Mouse (Mus musculus): Measurements from ENCODE around the gene Zdhhc9. TPM values are rescaled to one million over a fixed set of nuclear protein-coding genes. Genes with fewer than 3 reads are reported as not detected.
"Not testable (repeated sequence)": the region's sequence is repeated elsewhere in the genome, so short reads cannot be mapped to it uniquely, and the experiment has no call there.

Zdhhc9 gene
- 9.0 and 11.1 TPM in 2 replicates for polyA plus RNA-seq (2015; fragmentation: Nextera tagmentation; extraction: Ambion mirVana)

- H3K36me3 ChIP-seq (ENCODE audit: control insufficient read depth, insufficient read depth, low read length) = no peaks in the 10 kb centered on the region
- 19% methylated on average over 34 of the region's 34 CpGs for WGBS
- no peaks in the 10 kb centered on the region for H3K27me3 ChIP-seq (ENCODE audit: control insufficient read depth, insufficient read depth, low read depth, low read length)
- H3K9ac ChIP-seq (ENCODE audit: low read depth, low read length) = peak within 1 kb of the TSS; percentile 73
- no peaks in the 10 kb centered on the region for H3K9me3 ChIP-seq (replicated peaks; ENCODE audit: control insufficient read depth, low read length, poor library complexity, severe bottlenecking)
- peak within 1 kb of the TSS; percentile 62 for H3K4me2 ChIP-seq (ENCODE audit: low read length)
- ATAC-seq = peak; percentile 99
- H3K4me3 ChIP-seq (ENCODE audit: low read depth, low read length) = peak within 1 kb of the TSS; percentile 61
- peaks cover 19% of the 10 kb centered on the region for H3K4me1 ChIP-seq (ENCODE audit: control insufficient read depth, insufficient read depth, low read length)
- peak within 1 kb of the TSS; percentile 80 for H3K27ac ChIP-seq (ENCODE audit: low read length)
Observed at GRCm38 (mm10) chrX:48208519-48209185, at the start of gene Zdhhc9. Gene Zdhhc9 (minus strand): TSS chrX:48208878.

DNA sequence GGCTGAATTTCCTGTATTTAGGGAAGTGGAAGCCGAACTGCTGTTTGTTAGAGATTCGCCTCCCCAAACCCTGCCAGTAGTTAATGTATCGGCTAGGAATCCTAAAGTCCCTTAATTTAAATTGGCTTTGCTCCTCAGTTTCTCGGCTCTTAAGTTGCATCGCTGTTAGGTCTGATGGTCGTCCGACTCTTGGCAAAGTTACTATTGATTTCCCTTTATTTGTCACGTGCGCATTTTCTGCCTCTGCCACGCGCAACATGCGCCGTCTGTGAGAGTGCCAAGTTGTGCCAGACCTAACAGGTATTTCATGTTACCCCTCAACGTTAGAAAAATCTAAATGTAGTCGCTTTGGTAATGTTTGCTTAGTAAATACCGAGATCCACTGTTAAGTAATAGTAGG is 48.3 kb upstream of the Zdhhc9 start:
- 0 out of 2 replicates have a peak, but pooled peaks cover 3% of the 10 kb centered on the region for H3K36me3 ChIP-seq (ENCODE audit: control insufficient read depth, insufficient read depth, low read length)
- peak overlapping the region; percentile 53 for H3K4me2 ChIP-seq (ENCODE audit: low read length)
- no peak overlapping the region for H3K27ac ChIP-seq (ENCODE audit: low read length)
- ATAC-seq = peak; percentile 49
- H3K4me3 ChIP-seq (ENCODE audit: low read depth, low read length) = peak overlapping the region; percentile 46
- peaks cover 6% of the 10 kb centered on the region; the same call in 1 of the 2 replicates for H3K4me1 ChIP-seq (ENCODE audit: control insufficient read depth, insufficient read depth, low read length)
- H3K27me3 ChIP-seq (ENCODE audit: control insufficient read depth, insufficient read depth, low read depth, low read length) = no peaks in the 10 kb centered on the region
- WGBS = 15% methylated on average over 16 of the region's 16 CpGs
- no peaks in the 10 kb centered on the region for H3K9me3 ChIP-seq (replicated peaks; ENCODE audit: control insufficient read depth, low read length, poor library complexity, severe bottlenecking)
- peak overlapping the region; percentile 39; the same call in 1 of the 2 replicates for H3K9ac ChIP-seq (ENCODE audit: low read depth, low read length)

DNA sequence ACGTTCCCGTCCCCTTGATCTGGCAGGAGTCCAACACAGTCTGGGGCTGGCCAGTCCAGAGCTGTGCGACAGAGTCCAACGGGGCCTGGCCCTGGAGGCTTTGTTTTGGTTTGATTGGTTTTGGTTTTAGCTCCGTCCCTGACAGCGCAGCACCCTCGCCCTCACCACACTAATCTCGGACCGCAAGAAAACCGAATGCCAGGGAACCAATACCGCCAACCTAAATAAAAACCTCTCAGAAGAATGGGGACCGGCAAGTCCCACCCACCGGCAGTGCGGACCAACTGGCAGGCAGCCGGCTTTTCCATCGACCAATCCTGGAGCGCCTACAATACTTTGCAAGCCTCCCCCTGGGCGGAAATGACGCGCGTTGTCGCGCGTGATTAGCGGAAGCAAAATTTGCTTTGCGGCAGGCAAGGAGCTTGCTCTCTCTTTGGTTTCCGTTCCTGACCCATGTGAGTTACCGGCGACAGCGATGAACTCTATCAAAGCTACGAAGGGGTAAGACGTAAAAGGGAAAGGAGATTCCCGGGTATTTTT is 47.9 kb upstream of the Zdhhc9 start, which contains the start of gene Utp14a:
TSS of gene Utp14a (plus strand) at position 395 of the 540 bp plus-strand sequence.
- no peaks in the 10 kb centered on the region for H3K9me3 ChIP-seq (replicated peaks; ENCODE audit: control insufficient read depth, low read length, poor library complexity, severe bottlenecking)
- H3K27ac ChIP-seq (ENCODE audit: low read length) = peak within 1 kb of the TSS; percentile 80
- H3K4me3 ChIP-seq (ENCODE audit: low read depth, low read length) = peak within 1 kb of the TSS; percentile 46
- H3K9ac ChIP-seq (ENCODE audit: low read depth, low read length) = peak within 1 kb of the TSS; percentile 60
- H3K4me2 ChIP-seq (ENCODE audit: low read length) = peak within 1 kb of the TSS; percentile 53
- no peaks in the 10 kb centered on the region for H3K27me3 ChIP-seq (ENCODE audit: control insufficient read depth, insufficient read depth, low read depth, low read length)
- peaks cover 6% of the 10 kb centered on the region; the same call in 1 of the 2 replicates for H3K4me1 ChIP-seq (ENCODE audit: control insufficient read depth, insufficient read depth, low read length)
- 15% methylated on average over 33 of the region's 33 CpGs for WGBS
- peak; percentile 100 for ATAC-seq
- 0 out of 2 replicates have a peak, but pooled peaks cover 3% of the 10 kb centered on the region for H3K36me3 ChIP-seq (ENCODE audit: control insufficient read depth, insufficient read depth, low read length)

DNA sequence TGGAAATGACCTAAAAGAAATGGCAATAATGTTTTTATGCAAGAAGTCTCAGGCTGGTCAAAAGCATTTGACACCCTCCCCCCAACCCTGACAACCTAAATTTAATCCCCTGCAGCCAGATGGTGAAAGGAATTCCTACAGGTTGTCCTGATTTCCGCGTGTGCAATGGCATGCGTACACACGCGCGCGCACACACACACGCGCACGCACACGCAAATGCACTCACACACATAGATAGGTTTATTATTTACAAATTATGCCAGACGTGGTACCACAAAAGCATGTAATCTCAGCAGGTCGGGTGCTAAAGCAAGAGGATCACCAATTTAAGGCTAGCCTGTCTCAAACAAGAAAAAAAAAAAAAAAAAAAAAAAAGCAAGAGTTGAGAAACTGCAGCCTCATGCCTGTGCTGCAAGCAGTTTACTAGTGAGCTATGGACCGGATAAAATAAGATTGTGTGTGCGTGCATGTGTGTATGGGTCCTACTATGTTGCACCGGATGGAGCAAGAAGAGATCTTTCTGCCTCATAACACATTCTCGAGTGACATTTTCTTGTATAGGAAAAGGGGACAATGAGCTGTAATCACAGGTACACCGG is 47.3 kb upstream of the Zdhhc9 start:
- peak overlapping the region; percentile 60 for H3K9ac ChIP-seq (ENCODE audit: low read depth, low read length)
- no peaks in the 10 kb centered on the region for H3K27me3 ChIP-seq (ENCODE audit: control insufficient read depth, insufficient read depth, low read depth, low read length)
- no peaks in the 10 kb centered on the region for H3K9me3 ChIP-seq (replicated peaks; ENCODE audit: control insufficient read depth, low read length, poor library complexity, severe bottlenecking)
- H3K4me1 ChIP-seq (ENCODE audit: control insufficient read depth, insufficient read depth, low read length) = peaks cover 6% of the 10 kb centered on the region; the same call in 1 of the 2 replicates
- H3K27ac ChIP-seq (ENCODE audit: low read length) = peak overlapping the region; percentile 80
- H3K4me3 ChIP-seq (ENCODE audit: low read depth, low read length) = peak overlapping the region; percentile 46
- ATAC-seq = peak; percentile 75
- H3K4me2 ChIP-seq (ENCODE audit: low read length) = peak overlapping the region; percentile 50
- 0 out of 2 replicates have a peak, but pooled peaks cover 3% of the 10 kb centered on the region for H3K36me3 ChIP-seq (ENCODE audit: control insufficient read depth, insufficient read depth, low read length)
- WGBS = 15% methylated on average over 18 of the region's 18 CpGs

DNA sequence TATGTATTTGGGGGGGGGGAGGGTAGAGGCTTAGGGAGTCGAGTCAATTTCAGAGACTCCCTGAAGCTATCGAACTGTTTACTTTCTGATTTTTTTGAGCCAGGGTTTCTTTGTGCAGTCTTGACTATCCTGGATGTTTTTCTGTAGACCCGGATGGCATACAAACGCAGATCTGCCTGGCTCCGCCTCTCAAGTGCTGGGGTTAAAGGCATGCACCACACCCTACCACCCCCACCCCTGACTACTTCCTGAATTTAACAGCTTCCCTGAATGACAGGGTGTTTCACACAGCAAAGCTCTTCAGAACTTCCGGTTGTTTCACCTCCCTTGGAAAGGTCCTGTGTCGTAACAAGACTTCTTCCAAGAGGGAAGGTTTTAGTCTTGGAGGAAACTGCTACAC is 25.7 kb upstream of the Zdhhc9 start:
- Histone ChIP-seq H3K27me3 (ENCODE audit: control insufficient read depth, insufficient read depth, low read depth, low read length) (no peaks in the 10 kb centered on the region), H3K9me3 (replicated peaks; ENCODE audit: control insufficient read depth, low read length, poor library complexity, severe bottlenecking) (no peaks in the 10 kb centered on the region), H3K36me3 (ENCODE audit: control insufficient read depth, insufficient read depth, low read length) (no peaks in the 10 kb centered on the region), H3K4me2 (ENCODE audit: low read length) (no peak overlapping the region), H3K27ac (ENCODE audit: low read length) (no peak overlapping the region), H3K4me1 (ENCODE audit: control insufficient read depth, insufficient read depth, low read length) (no peaks in the 10 kb centered on the region), H3K9ac (ENCODE audit: low read depth, low read length) (no peak overlapping the region), H3K4me3 (ENCODE audit: low read depth, low read length) (no peak overlapping the region)
- WGBS = 76% methylated on average over 7 of the region's 7 CpGs
- no peak for ATAC-seq

DNA sequence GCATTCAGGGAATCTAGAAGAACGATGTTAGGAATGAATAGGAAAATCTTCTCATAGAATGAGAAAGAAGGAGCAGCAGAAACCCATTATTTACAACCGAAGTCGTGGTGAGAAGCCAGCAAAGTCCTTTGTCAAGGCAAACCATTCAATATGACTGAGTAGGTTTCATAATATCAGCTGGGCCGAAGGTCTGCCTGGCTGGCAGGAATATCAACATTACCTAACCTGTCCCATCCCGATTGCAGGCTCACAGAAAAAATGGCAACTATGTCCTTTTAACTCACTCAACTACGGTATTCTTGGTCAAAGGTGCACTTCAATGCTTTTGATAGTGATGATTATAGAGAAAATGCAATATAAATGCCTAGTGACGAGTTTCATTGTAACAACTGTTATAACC is 17.5 kb upstream of the Zdhhc9 start:
- 82% methylated on average over 7 of the region's 7 CpGs for WGBS

DNA sequence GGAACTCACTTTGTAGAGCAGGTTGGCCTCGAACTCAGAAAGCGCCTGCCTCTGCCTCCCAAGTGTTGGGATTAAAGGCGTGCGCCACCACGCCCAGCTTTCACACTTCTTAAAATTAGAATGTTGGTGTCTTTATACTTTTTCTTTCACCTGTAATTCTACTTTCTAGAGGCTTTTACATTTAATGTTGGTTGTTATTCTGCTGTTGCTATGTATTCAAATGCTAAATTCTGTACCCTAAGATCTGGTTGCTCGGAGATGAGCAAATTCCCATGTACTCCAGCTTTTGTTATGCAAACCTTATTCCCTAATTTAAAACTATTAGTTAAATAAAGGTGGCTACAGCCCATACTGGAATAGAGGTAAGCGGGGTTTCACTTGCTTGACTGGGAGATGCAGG is 14.0 kb upstream of the Zdhhc9 start:
- 72% methylated on average over 7 of the region's 7 CpGs for WGBS
- Histone ChIP-seq H3K4me3 (ENCODE audit: low read depth, low read length) (no peak overlapping the region), H3K9ac (ENCODE audit: low read depth, low read length) (no peak overlapping the region), H3K27ac (ENCODE audit: low read length) (no peak overlapping the region), H3K36me3 (ENCODE audit: control insufficient read depth, insufficient read depth, low read length) (no peaks in the 10 kb centered on the region), H3K4me1 (ENCODE audit: control insufficient read depth, insufficient read depth, low read length) (no peaks in the 10 kb centered on the region), H3K4me2 (ENCODE audit: low read length) (no peak overlapping the region), H3K9me3 (replicated peaks; ENCODE audit: control insufficient read depth, low read length, poor library complexity, severe bottlenecking) (no peaks in the 10 kb centered on the region), H3K27me3 (ENCODE audit: control insufficient read depth, insufficient read depth, low read depth, low read length) (no peaks in the 10 kb centered on the region)
- no peak for ATAC-seq

More for the DNA sequence above, 17.5 kb upstream of the Zdhhc9 start:
- Histone ChIP-seq H3K4me2 (ENCODE audit: low read length) (no peak overlapping the region), H3K36me3 (ENCODE audit: control insufficient read depth, insufficient read depth, low read length) (no peaks in the 10 kb centered on the region), H3K27me3 (ENCODE audit: control insufficient read depth, insufficient read depth, low read depth, low read length) (no peaks in the 10 kb centered on the region), H3K9me3 (replicated peaks; ENCODE audit: control insufficient read depth, low read length, poor library complexity, severe bottlenecking) (no peaks in the 10 kb centered on the region), H3K27ac (ENCODE audit: low read length) (no peak overlapping the region), H3K4me1 (ENCODE audit: control insufficient read depth, insufficient read depth, low read length) (no peaks in the 10 kb centered on the region), H3K9ac (ENCODE audit: low read depth, low read length) (no peak overlapping the region), H3K4me3 (ENCODE audit: low read depth, low read length) (no peak overlapping the region)
- ATAC-seq = no peak

GRCm38 (mm10) chrX:48219468-48219867 is 10.8 kb upstream of the Zdhhc9 start:
- Histone ChIP-seq H3K4me3 (ENCODE audit: low read depth, low read length) (no peak overlapping the region), H3K4me2 (ENCODE audit: low read length) (no peak overlapping the region), H3K36me3 (ENCODE audit: control insufficient read depth, insufficient read depth, low read length) (no peaks in the 10 kb centered on the region), H3K4me1 (ENCODE audit: control insufficient read depth, insufficient read depth, low read length) (no peaks in the 10 kb centered on the region), H3K9me3 (replicated peaks; ENCODE audit: control insufficient read depth, low read length, poor library complexity, severe bottlenecking) (no peaks in the 10 kb centered on the region), H3K9ac (ENCODE audit: low read depth, low read length) (no peak overlapping the region), H3K27me3 (ENCODE audit: control insufficient read depth, insufficient read depth, low read depth, low read length) (no peaks in the 10 kb centered on the region), H3K27ac (ENCODE audit: low read length) (no peak overlapping the region)
- no peak for ATAC-seq
- 88% methylated on average over 5 of the region's 5 CpGs for WGBS

DNA sequence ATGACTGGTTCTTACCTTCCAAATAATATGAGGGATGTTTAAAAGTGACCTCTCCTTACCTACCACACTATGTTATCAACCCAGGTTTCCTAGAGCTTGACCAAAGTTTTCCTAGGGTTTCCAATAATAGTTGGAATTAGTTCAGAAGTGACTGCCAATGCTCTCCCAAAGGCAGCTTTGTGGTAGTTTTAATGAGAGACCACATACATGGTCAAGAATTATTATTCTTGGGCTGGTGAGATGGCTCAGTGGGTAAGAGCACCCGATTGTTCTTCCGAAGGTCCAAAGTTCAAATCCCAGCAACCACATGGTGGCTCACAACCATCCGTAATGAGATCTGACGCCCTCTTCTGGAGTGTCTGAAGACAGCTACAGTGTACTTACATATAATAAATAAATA is 1.1 kb upstream of the Zdhhc9 start:
- not testable (repeated sequence) for H3K4me2 ChIP-seq (ENCODE audit: low read length); H3K27ac ChIP-seq (ENCODE audit: low read length); H3K9ac ChIP-seq (ENCODE audit: low read depth, low read length); ATAC-seq; H3K9me3 ChIP-seq (replicated peaks; ENCODE audit: control insufficient read depth, low read length, poor library complexity, severe bottlenecking); H3K27me3 ChIP-seq (ENCODE audit: control insufficient read depth, insufficient read depth, low read depth, low read length); H3K36me3 ChIP-seq (ENCODE audit: control insufficient read depth, insufficient read depth, low read length); H3K4me3 ChIP-seq (ENCODE audit: low read depth, low read length)
- 91% methylated on average over 2 of the region's 4 CpGs for WGBS
- peaks cover 13% of the 10 kb centered on the region for H3K4me1 ChIP-seq (ENCODE audit: control insufficient read depth, insufficient read depth, low read length)
